Comparison of ENCODE assay signal across 9 mouse cellular contexts in genomic region chr13:114757459-114757858, GRCm38 (mm10).
DNase-seq lines count a peak whose midpoint lies in the region; ATAC-seq lines count a peak whose summit lies in the region.
"Had no signal": no experiment of that assay in that cellular context is flagged by ENCODE, and none has a peak within 500 bp of the region (broad histone marks: within the 10 kb centered on the region; RNA-seq: fewer than 3 reads in every experiment).

No protein-coding gene starts in this region.

- no peaks in the 10 kb centered on the region for H3K4me1 ChIP-seq in forebrain, embryonic 13.5 days
- H3K4me1 ChIP-seq: heart, embryonic 13.5 days had no signal

- peak; percentile 30 for DNase-seq in gastrocnemius, adult 18-20 months (ENCODE audit: low spot score)
- DNase-seq in gastrocnemius, adult 8-10 months (ENCODE audit: low spot score in 2 of 2), result no peak
- DNase-seq in ovary, postnatal 36 days (ENCODE audit: low spot score), result peak; percentile 6
- DNase-seq in ovary, adult 18-20 months (ENCODE audit: low spot score), result no peak
- peak; percentile 46 for DNase-seq in fibroblast of lung, adult 2 months (ENCODE audit: low read depth)
- peak; percentile 24 to 46 for DNase-seq in layer of hippocampus, postnatal 14 days (ENCODE audit: low spot score in 2 of 2)
- peak; percentile 18 for DNase-seq in skeletal muscle tissue, adult 2 months (ENCODE audit: low read depth, low spot score)

- H3K27ac ChIP-seq in forebrain, embryonic 13.5 days, result no peak overlapping the region
- H3K27ac ChIP-seq: heart, embryonic 13.5 days had no signal

- no peak overlapping the region for H3K4me3 ChIP-seq in forebrain, embryonic 13.5 days
- H3K4me3 ChIP-seq: heart, embryonic 13.5 days had no signal

- no peak overlapping the region for H3K9ac ChIP-seq in forebrain, embryonic 13.5 days
- H3K9ac ChIP-seq: heart, embryonic 13.5 days had no signal

- no peaks in the 10 kb centered on the region for H3K9me3 ChIP-seq in forebrain, embryonic 13.5 days (replicated peaks)
- H3K9me3 ChIP-seq: heart, embryonic 13.5 days had no signal

- no peaks in the 10 kb centered on the region for H3K27me3 ChIP-seq in forebrain, embryonic 13.5 days
- H3K27me3 ChIP-seq: heart, embryonic 13.5 days had no signal

- H3K4me2 ChIP-seq in forebrain, embryonic 13.5 days, result no peak overlapping the region
- H3K4me2 ChIP-seq: heart, embryonic 13.5 days had no signal

- no peak for ATAC-seq in forebrain, embryonic 13.5 days

- H3K36me3 ChIP-seq in forebrain, embryonic 13.5 days (ENCODE audit: poor library complexity, severe bottlenecking), result no peaks in the 10 kb centered on the region
- H3K36me3 ChIP-seq: heart, embryonic 13.5 days had no signal

Comparison
In these comparisons a context has a peak if more than half of its experiments do, and no peak if none do; other contexts are left out.
1. DNase-seq: peak in gastrocnemius, adult 18-20 months (single experiment), ovary, postnatal 36 days (single experiment), fibroblast of lung, adult 2 months (single experiment), layer of hippocampus, postnatal 14 days (2 of 2) and skeletal muscle tissue, adult 2 months (single experiment); none in gastrocnemius, adult 8-10 months (0 of 2) and ovary, adult 18-20 months (single experiment).